Mouse (Mus musculus) CH12.LX (cell line): ENCODE measurements at regions not wholly inside any gene's neighbourhood (a gene's known extent, or its start where the extent isn't known, plus 50 kb on each side); places are given as distances from the start of the nearest gene placed in this dataset.

Experiments
- EP300 ChIP-seq: IDR thresholded peaks from 2 replicates; pipeline ENCODE4 v1.6.1; 2011; ENCODE audit warnings: low read length, improper control_type of control experiment
- MAX ChIP-seq: IDR thresholded peaks from 2 replicates; pipeline ENCODE4 v1.6.1; 2011; ENCODE audit warnings: low read length, improper control_type of control experiment
- POLR2A ChIP-seq: IDR thresholded peaks from 2 replicates; pipeline ENCODE4 v1.6.1; 2011; ENCODE audit warnings: low read depth, mild to moderate bottlenecking, improper control_type of control experiment, low read length
- RCOR1 ChIP-seq: conservative IDR thresholded peaks from 2 replicates; pipeline ENCODE4 v1.6.1; 2012; ENCODE audit warnings: low read depth, mild to moderate bottlenecking, inconsistent platforms, low read length, improper control_type of control experiment

DNA sequence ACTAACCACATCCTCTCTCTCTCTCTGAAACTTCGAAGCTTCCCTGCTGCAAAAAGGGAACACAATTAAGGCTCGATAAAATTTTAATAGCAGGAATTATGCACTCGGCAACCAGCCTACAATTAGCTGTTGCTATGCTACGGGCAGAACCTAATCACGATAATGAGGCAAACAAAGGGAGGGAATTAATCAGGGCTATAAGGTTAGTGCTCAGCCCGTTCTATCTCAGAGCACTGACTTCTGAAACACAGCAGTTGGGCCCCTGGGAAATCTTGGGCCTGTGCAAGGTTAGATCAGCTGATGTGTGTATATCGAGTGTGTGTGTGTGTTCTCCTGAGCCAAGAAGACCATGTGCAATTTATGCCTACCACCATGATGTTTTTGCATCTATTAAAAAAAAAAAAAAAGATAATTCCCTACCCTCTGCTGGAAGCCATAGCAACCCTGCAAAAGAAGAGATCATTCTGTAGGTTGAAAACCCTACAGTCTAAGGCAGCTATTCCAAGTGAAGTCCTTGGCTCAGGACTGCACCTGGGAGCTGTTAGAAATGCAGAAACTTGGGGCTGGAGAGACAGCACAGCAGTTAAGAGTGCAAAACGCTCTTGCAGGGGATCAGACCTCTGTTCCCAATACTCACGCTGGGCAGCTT, 58.9 kb upstream of the Glce start:
- no peak for TF ChIP-seq POLR2A
- no peak for TF ChIP-seq EP300
- TF ChIP-seq RCOR1: no peak
- no peak for TF ChIP-seq MAX
